Mouse (Mus musculus) embryonic facial prominence, embryonic 12.5 days (tissue): ENCODE data around the gene Padi6. TPM values are rescaled to one million over a fixed set of nuclear protein-coding genes. Genes with fewer than 3 reads are reported as not detected.

Experiments
- ATAC-seq: fragments of 200-750 bp; cut with Nextera tagmentation; 2 replicates; pipeline ENCODE4 v1.8.0; 2017; ENCODE audit not compliant: insufficient number of reproducible peaks, insufficient read depth, low FRiP score, low TSS enrichment
- H3K27ac ChIP-seq: fragments of 300-500 bp; sonication (generic); 2 replicates; pipeline ENCODE4 v1.5.1; 2016; ENCODE audit warnings: mild to moderate bottlenecking
- H3K27me3 ChIP-seq: fragments of 300-500 bp; sonication (generic); 2 replicates; pipeline ENCODE4 v1.6.1; 2016; ENCODE audit warnings: mild to moderate bottlenecking, moderate library complexity
- H3K36me3 ChIP-seq: fragments of 300-500 bp; sonication (generic); 2 replicates; pipeline ENCODE4 v1.6.1; 2016; ENCODE audit warnings: mild to moderate bottlenecking
- H3K4me1 ChIP-seq: fragments of 300-500 bp; sonication (generic); 2 replicates; pipeline ENCODE4 v1.6.1; 2016
- H3K4me2 ChIP-seq: fragments of 300-500 bp; sonication (generic); replicated peaks from 2 replicates; pipeline ENCODE4 v1.6.1; 2016; ENCODE audit warnings: mild to moderate bottlenecking, moderate library complexity
- H3K4me3 ChIP-seq: fragments of 300-500 bp; sonication (generic); 2 replicates; pipeline ENCODE4 v1.5.1; 2016; ENCODE audit warnings: mild to moderate bottlenecking
- H3K9ac ChIP-seq: fragments of 300-500 bp; sonication (generic); 2 replicates; pipeline ENCODE4 v1.6.1; 2016; ENCODE audit warnings: mild to moderate bottlenecking, moderate library complexity
- H3K9me3 ChIP-seq: fragments of 300-500 bp; sonication (generic); 2 replicates; pipeline ENCODE4 v1.6.1; 2016; ENCODE audit warnings: mild to moderate bottlenecking, moderate library complexity
- WGBS: fragments of 180-500 bp; shearing (Covaris S2); methylation state at CpG from one replicate; pipeline ENCODE4 v1.1.7; 2016; 5-methylcytosine and 5-hydroxymethylcytosine counted together
- polyA plus RNA-seq: library from polyadenylated mRNA; unstranded; fragments of >200 nt; fragmentation: Nextera tagmentation; extraction: Ambion mirVana; gene quantifications from 2 replicates; pipeline ENCODE4 v1.2.1, GENCODE M21; 2016

Padi6 gene
- polyA plus RNA-seq, 1 experiment from 2014 or later, result not detected

DNA sequence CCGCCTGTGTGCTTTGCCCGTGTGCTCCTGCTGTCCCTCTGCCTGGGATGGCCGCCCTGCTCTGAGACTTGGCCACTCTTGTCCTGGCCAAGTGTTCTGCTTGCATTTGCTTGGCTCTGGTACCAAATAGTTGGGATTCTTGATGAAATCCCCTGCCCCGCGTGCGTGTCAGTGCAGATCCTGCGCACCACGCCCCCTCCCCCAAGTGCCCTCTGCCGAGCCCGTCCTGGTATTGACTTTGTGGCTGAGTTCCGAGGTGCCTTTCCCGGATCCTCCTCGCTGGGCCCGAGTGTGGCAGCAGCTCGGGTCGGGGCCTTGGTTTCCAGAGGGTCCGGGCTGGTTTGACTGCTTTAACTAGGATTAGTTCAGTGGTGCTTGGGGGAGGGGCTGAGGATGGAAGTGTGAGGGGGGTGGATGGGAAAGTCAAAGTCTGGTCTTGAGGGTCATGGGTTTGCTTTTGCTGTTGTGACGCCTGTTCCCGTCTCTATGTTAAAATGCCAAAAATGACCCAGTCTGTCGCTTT is 20.4 kb downstream of the Padi6 start:
- no peak overlapping the region for H3K4me3 ChIP-seq
- H3K36me3 ChIP-seq, result peaks cover 70% of the 10 kb centered on the region
- WGBS, result 83% methylated on average over 20 of the region's 20 CpGs
- no peak overlapping the region for H3K27ac ChIP-seq
- no peaks in the 10 kb centered on the region for H3K4me1 ChIP-seq
- H3K4me2 ChIP-seq, result no peak overlapping the region
- no peak for ATAC-seq
- H3K9ac ChIP-seq, result no peak overlapping the region
- H3K9me3 ChIP-seq, result no peaks in the 10 kb centered on the region
- H3K27me3 ChIP-seq, result no peaks in the 10 kb centered on the region

DNA sequence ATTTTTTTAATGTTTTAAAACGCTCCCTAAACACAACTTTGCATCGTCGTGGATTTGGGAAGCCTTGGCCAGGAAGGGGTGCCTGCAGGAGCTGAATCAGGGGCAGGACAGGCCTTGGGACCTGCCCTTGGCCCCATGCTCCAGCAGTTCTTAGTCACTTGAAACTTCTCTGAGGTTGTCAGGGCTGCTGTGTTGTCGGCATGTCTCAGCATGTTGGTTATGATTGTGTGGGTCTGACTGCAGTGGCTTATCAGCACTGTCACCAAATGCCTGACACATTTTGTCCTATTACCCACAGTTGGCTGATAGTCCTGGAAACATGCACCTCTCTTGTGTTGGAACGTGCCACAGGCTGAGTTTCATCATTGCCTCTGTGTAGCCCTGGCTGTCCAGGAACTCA is 22.4 kb downstream of the Padi6 start:
- no peak overlapping the region for H3K4me2 ChIP-seq
- no peaks in the 10 kb centered on the region for H3K27me3 ChIP-seq
- peaks cover 77% of the 10 kb centered on the region for H3K36me3 ChIP-seq
- H3K4me3 ChIP-seq, result no peak overlapping the region
- no peaks in the 10 kb centered on the region for H3K4me1 ChIP-seq
- H3K9me3 ChIP-seq, result no peaks in the 10 kb centered on the region
- H3K27ac ChIP-seq, result no peak overlapping the region
- no peak for ATAC-seq
- 89% methylated on average over 5 of the region's 5 CpGs for WGBS
- H3K9ac ChIP-seq, result no peak overlapping the region

DNA sequence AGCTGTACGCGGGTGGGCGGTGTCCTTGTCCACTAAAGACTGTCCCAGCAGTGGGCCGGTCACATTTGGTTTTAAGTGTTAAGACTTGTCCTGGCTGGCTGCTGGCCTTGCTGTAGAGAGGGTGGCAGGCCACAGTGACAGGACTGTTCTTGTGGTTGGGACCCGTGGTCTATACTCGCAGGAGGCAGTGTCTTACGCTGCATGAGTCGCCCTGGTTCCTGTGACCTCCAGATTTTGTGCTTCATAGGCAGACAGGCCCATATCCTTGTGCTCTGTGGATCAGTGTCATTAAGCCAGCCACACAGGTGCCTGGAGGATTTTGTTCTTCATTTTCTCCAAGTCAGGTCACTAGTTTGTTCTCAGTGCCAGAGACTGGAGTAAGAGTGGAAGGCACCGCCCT is 24.0 kb downstream of the Padi6 start:
- no peaks in the 10 kb centered on the region for H3K27me3 ChIP-seq
- H3K4me3 ChIP-seq, result no peak overlapping the region
- no peak overlapping the region for H3K27ac ChIP-seq
- peaks cover 4% of the 10 kb centered on the region; the same call in 1 of the 2 replicates for H3K4me1 ChIP-seq
- no peak overlapping the region for H3K4me2 ChIP-seq
- 97% methylated on average over 9 of the region's 9 CpGs for WGBS
- H3K9ac ChIP-seq, result no peak overlapping the region
- no peaks in the 10 kb centered on the region for H3K9me3 ChIP-seq
- no peak for ATAC-seq
- peaks cover 91% of the 10 kb centered on the region for H3K36me3 ChIP-seq

GRCm38 (mm10) chr4:140716994-140717393 is 25.4 kb downstream of the Padi6 start:
- H3K9me3 ChIP-seq, result no peaks in the 10 kb centered on the region
- no peak for ATAC-seq
- WGBS, result 94% methylated on average over 11 of the region's 11 CpGs
- peaks cover 4% of the 10 kb centered on the region; the same call in 1 of the 2 replicates for H3K4me1 ChIP-seq
- no peak overlapping the region for H3K4me3 ChIP-seq
- peaks cover 96% of the 10 kb centered on the region for H3K36me3 ChIP-seq
- no peak overlapping the region for H3K9ac ChIP-seq
- no peaks in the 10 kb centered on the region for H3K27me3 ChIP-seq
- no peak overlapping the region for H3K27ac ChIP-seq
- H3K4me2 ChIP-seq, result no peak overlapping the region

GRCm38 (mm10) chr4:140714586-140714985 is 27.9 kb downstream of the Padi6 start:
- WGBS, result 90% methylated on average over 5 of the region's 5 CpGs
- Histone ChIP-seq H3K4me3 (no peak overlapping the region), H3K27me3 (no peaks in the 10 kb centered on the region), H3K9ac (no peak overlapping the region), H3K9me3 (no peaks in the 10 kb centered on the region), H3K36me3 (peaks cover 94% of the 10 kb centered on the region), H3K27ac (no peak overlapping the region), H3K4me2 (no peak overlapping the region), H3K4me1 (peaks cover 6% of the 10 kb centered on the region; the same call in 1 of the 2 replicates)
- no peak for ATAC-seq

- Histone ChIP-seq H3K27ac (0 out of 2 replicates have a peak overlapping the region, but pooled peaks have one; percentile 23), H3K4me1 (peaks cover 6% of the 10 kb centered on the region; the same call in 1 of the 2 replicates), H3K27me3 (no peaks in the 10 kb centered on the region), H3K36me3 (peaks cover 94% of the 10 kb centered on the region), H3K4me2 (no peak overlapping the region), H3K9ac (no peak overlapping the region), H3K9me3 (no peaks in the 10 kb centered on the region), H3K4me3 (no peak overlapping the region)
- no peak for ATAC-seq
- 63% methylated on average over 29 of the region's 29 CpGs for WGBS
Measured at GRCm38 (mm10) chr4:140713480-140714365, 28.7 kb downstream of the Padi6 start.

DNA sequence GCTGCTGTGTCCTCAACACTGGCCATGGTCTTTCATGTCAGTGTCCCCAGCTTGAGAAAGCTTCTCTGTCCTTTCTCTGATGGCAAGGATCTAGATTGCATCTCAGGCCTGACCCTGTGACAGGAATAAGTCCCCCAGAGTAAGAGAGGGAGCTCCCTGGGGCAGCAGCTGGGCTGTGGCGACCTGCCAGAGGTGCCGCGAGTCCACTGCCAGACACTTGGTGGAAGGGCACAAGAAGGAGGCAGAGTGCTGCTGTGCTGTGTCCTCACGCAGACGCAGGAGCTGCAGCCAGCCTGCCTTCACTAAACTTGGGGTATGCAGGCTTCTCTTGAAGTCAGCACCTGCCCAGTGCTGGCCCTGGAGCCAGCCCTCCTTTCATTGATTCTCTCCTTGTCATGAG is 31.1 kb downstream of the Padi6 start:
- no peak for ATAC-seq
- Histone ChIP-seq H3K9me3 (no peaks in the 10 kb centered on the region), H3K4me2 (no peak overlapping the region), H3K4me3 (no peak overlapping the region), H3K4me1 (peaks cover 12% of the 10 kb centered on the region; the same call in 1 of the 2 replicates), H3K9ac (no peak overlapping the region), H3K27me3 (no peaks in the 10 kb centered on the region), H3K36me3 (peaks cover 95% of the 10 kb centered on the region), H3K27ac (no peak overlapping the region)
- 86% methylated on average over 5 of the region's 5 CpGs for WGBS

DNA sequence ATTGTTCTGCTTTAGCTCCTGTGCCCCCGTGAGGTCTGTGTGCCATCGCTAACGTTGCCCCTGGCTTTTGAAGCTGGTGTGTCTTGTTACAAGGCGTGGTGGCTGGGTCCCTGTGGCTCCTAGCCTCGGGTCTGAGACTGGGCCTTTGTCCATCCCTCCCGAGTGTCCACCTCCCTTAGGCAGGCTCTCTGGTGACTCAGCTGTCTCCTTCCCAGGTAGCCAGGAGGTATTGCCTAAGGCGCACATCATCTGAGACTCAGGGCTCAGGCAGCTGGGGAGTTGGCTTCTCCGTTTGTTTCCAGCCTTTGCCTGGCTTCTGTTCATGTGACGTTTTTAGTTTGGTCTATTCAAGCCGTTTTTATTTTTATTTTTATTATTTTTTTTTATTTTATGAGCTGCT is 31.7 kb downstream of the Padi6 start:
- no peak for ATAC-seq
- no peak overlapping the region for H3K27ac ChIP-seq
- H3K4me1 ChIP-seq, result peaks cover 12% of the 10 kb centered on the region; the same call in 1 of the 2 replicates
- no peaks in the 10 kb centered on the region for H3K9me3 ChIP-seq
- no peaks in the 10 kb centered on the region for H3K27me3 ChIP-seq
- no peak overlapping the region for H3K9ac ChIP-seq
- peaks cover 95% of the 10 kb centered on the region for H3K36me3 ChIP-seq
- 83% methylated on average over 10 of the region's 10 CpGs for WGBS
- no peak overlapping the region for H3K4me2 ChIP-seq
- no peak overlapping the region for H3K4me3 ChIP-seq

DNA sequence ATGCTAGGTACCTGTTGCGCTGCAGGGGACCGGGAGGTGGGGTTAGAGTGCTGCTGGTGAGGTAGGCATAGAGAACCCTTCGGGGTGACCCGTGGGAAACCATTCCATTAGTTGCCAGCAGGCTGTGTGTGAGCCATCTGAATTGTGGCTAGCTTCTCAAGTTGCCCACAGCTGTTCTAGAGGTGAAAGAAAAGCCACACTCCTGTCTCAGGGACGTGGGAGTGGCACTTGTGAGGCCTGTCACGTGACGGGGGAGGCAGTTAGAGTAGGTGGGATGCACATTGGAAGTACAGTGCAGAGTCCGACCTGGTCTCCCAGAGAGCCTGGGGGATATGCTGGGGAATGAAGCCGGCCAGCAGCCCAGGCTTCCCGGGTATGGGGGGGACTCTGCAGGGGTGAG is 32.8 kb downstream of the Padi6 start:
- ATAC-seq, result no peak
- peaks cover 97% of the 10 kb centered on the region for H3K36me3 ChIP-seq
- no peaks in the 10 kb centered on the region for H3K9me3 ChIP-seq
- no peak overlapping the region for H3K4me3 ChIP-seq
- no peak overlapping the region for H3K4me2 ChIP-seq
- H3K4me1 ChIP-seq, result peaks cover 23% of the 10 kb centered on the region
- WGBS, result 86% methylated on average over 10 of the region's 10 CpGs
- 0 out of 2 replicates have a peak overlapping the region, but pooled peaks have one; percentile 17 for H3K27ac ChIP-seq
- no peak overlapping the region for H3K9ac ChIP-seq
- no peaks in the 10 kb centered on the region for H3K27me3 ChIP-seq

- Histone ChIP-seq H3K36me3 (peaks cover 95% of the 10 kb centered on the region), H3K4me1 (peaks cover 26% of the 10 kb centered on the region), H3K27ac (no peak overlapping the region)
Measured at GRCm38 (mm10) chr4:140709111-140709510, 33.3 kb downstream of the Padi6 start.

GRCm38 (mm10) chr4:140708297-140708927 is 34.0 kb downstream of the Padi6 start:
- H3K4me3 ChIP-seq, result no peak overlapping the region
- no peaks in the 10 kb centered on the region for H3K9me3 ChIP-seq
- H3K27ac ChIP-seq, result no peak overlapping the region
- WGBS, result 88% methylated on average over 18 of the region's 18 CpGs
- H3K9ac ChIP-seq, result no peak overlapping the region
- no peaks in the 10 kb centered on the region for H3K27me3 ChIP-seq
- ATAC-seq, result no peak
- H3K4me1 ChIP-seq, result peaks cover 31% of the 10 kb centered on the region
- H3K4me2 ChIP-seq, result no peak overlapping the region
- H3K36me3 ChIP-seq, result peaks cover 92% of the 10 kb centered on the region

More at GRCm38 (mm10) chr4:140709111-140709510, 33.3 kb downstream of the Padi6 start:
- Histone ChIP-seq H3K9me3 (no peaks in the 10 kb centered on the region), H3K4me3 (no peak overlapping the region), H3K4me2 (no peak overlapping the region), H3K9ac (no peak overlapping the region), H3K27me3 (no peaks in the 10 kb centered on the region)
- no peak for ATAC-seq
- 87% methylated on average over 7 of the region's 7 CpGs for WGBS
